Mouse (Mus musculus) liver, embryonic 13.5 days (tissue): ENCODE measurements at regions not wholly inside any gene's neighbourhood (a gene's known extent, or its start where the extent isn't known, plus 50 kb on each side); places are given as distances from the start of the nearest gene placed in this dataset.

Experiments used
- ATAC-seq: fragments of 200-750 bp; cut with Nextera tagmentation; 2 replicates; pipeline ENCODE4 v1.8.0; 2017; ENCODE audit warnings: low read depth, mild to moderate bottlenecking, moderate number of reproducible peaks, moderate library complexity
- DNase-seq: peaks from one replicate; pipeline ENCODE4 v3.0.0; 2022
- H3K27ac ChIP-seq: fragments of 300-500 bp; sonication (generic); 2 replicates; pipeline ENCODE4 v1.5.1; 2015; ENCODE audit warnings: moderate library complexity, mild to moderate bottlenecking, inconsistent platforms
- H3K27me3 ChIP-seq: fragments of 300-500 bp; sonication (generic); 2 replicates; pipeline ENCODE4 v1.6.1; 2015; ENCODE audit warnings: mild to moderate bottlenecking, inconsistent platforms
- H3K36me3 ChIP-seq: fragments of 300-500 bp; sonication (generic); 2 replicates; pipeline ENCODE4 v1.6.1; 2015; ENCODE audit warnings: mild to moderate bottlenecking, inconsistent platforms
- H3K4me1 ChIP-seq: fragments of 300-500 bp; sonication (generic); replicated peaks from 2 replicates; pipeline ENCODE4 v1.6.1; 2015; ENCODE audit warnings: inconsistent platforms
- H3K4me2 ChIP-seq: fragments of 300-500 bp; sonication (generic); 2 replicates; pipeline ENCODE4 v1.6.1; 2015; ENCODE audit warnings: inconsistent platforms, mild to moderate bottlenecking, moderate library complexity
- H3K4me3 ChIP-seq: fragments of 300-500 bp; sonication (generic); replicated peaks from 2 replicates; pipeline ENCODE4 v1.5.1; 2015; ENCODE audit warnings: mild to moderate bottlenecking, inconsistent platforms
- H3K9ac ChIP-seq: fragments of 300-500 bp; sonication (generic); 2 replicates; pipeline ENCODE4 v1.6.1; 2015; ENCODE audit warnings: mild to moderate bottlenecking, inconsistent platforms
- H3K9me3 ChIP-seq: fragments of 300-500 bp; sonication (generic); replicated peaks from 2 replicates; pipeline ENCODE4 v1.6.1; 2016; ENCODE audit warnings: inconsistent platforms
- WGBS: fragments of 180-500 bp; shearing (Covaris S2); methylation state at CpG from one replicate; pipeline ENCODE4 v1.1.7; 2015; ENCODE audit not compliant: insufficient replicate concordance; 5-methylcytosine and 5-hydroxymethylcytosine counted together

GRCm38 (mm10) chr3:149090103-149090502, 99.7 kb upstream of the Adgrl2 start:
- H3K4me1 ChIP-seq: peaks cover 14% of the 10 kb centered on the region
- H3K4me2 ChIP-seq: no peak overlapping the region
- H3K4me3 ChIP-seq: no peak overlapping the region
- no peak overlapping the region for H3K9ac ChIP-seq
- H3K27ac ChIP-seq: no peak overlapping the region
- ATAC-seq: no peak
- WGBS: 78% methylated on average over 5 of the region's 5 CpGs
- no peaks in the 10 kb centered on the region for H3K9me3 ChIP-seq
- DNase-seq: no peak
- no peaks in the 10 kb centered on the region for H3K27me3 ChIP-seq
- H3K36me3 ChIP-seq: no peaks in the 10 kb centered on the region

GRCm38 (mm10) chr3:149088621-149089128, 98.3 kb upstream of the Adgrl2 start:
- H3K27ac ChIP-seq: no peak overlapping the region
- H3K4me2 ChIP-seq: peak overlapping the region; percentile 56
- H3K4me3 ChIP-seq: peak overlapping the region; percentile 28
- H3K27me3 ChIP-seq: no peaks in the 10 kb centered on the region
- ATAC-seq: peak; percentile 53
- peak overlapping the region; percentile 27 for H3K9ac ChIP-seq
- 3% methylated on average over 16 of the region's 16 CpGs for WGBS
- H3K36me3 ChIP-seq: no peaks in the 10 kb centered on the region
- H3K9me3 ChIP-seq: no peaks in the 10 kb centered on the region
- no peak for DNase-seq
- H3K4me1 ChIP-seq: peaks cover 19% of the 10 kb centered on the region

GRCm38 (mm10) chr3:149087488-149087887, 97.1 kb upstream of the Adgrl2 start:
- H3K27ac ChIP-seq: no peak overlapping the region
- no peak for DNase-seq
- WGBS: 65% methylated on average over 8 of the region's 8 CpGs
- H3K4me2 ChIP-seq: no peak overlapping the region
- H3K27me3 ChIP-seq: no peaks in the 10 kb centered on the region
- H3K4me1 ChIP-seq: peaks cover 19% of the 10 kb centered on the region
- H3K4me3 ChIP-seq: no peak overlapping the region
- H3K9me3 ChIP-seq: no peaks in the 10 kb centered on the region
- H3K9ac ChIP-seq: no peak overlapping the region
- peak; percentile 28 for ATAC-seq
- no peaks in the 10 kb centered on the region for H3K36me3 ChIP-seq

GRCm38 (mm10) chr3:149086704-149087103, 96.3 kb upstream of the Adgrl2 start:
- Histone ChIP-seq H3K36me3 (no peaks in the 10 kb centered on the region), H3K4me1 (peaks cover 19% of the 10 kb centered on the region), H3K4me2 (no peak overlapping the region), H3K9me3 (no peaks in the 10 kb centered on the region), H3K9ac (no peak overlapping the region), H3K4me3 (no peak overlapping the region), H3K27ac (no peak overlapping the region), H3K27me3 (no peaks in the 10 kb centered on the region)
- DNase-seq: no peak
- WGBS: 54% methylated on average over 5 of the region's 5 CpGs
- ATAC-seq: no peak

- Histone ChIP-seq H3K4me2 (no peak overlapping the region), H3K27me3 (no peaks in the 10 kb centered on the region), H3K27ac (no peak overlapping the region), H3K4me1 (peaks cover 19% of the 10 kb centered on the region), H3K9me3 (no peaks in the 10 kb centered on the region), H3K9ac (no peak overlapping the region), H3K4me3 (no peak overlapping the region), H3K36me3 (no peaks in the 10 kb centered on the region)
- no peak for DNase-seq
- 49% methylated on average over 3 of the region's 3 CpGs for WGBS
- ATAC-seq: no peak
These were observed 95.7 kb upstream of the Adgrl2 start for GRCm38 (mm10) chr3:149086086-149086485.

GRCm38 (mm10) chr3:149084861-149085598, 94.7 kb upstream of the Adgrl2 start:
- H3K9ac ChIP-seq: no peak overlapping the region
- no peak for ATAC-seq
- H3K27ac ChIP-seq: no peak overlapping the region; the same call in 1 of the 2 replicates
- no peak for DNase-seq
- no peak overlapping the region for H3K4me2 ChIP-seq
- no peak overlapping the region for H3K4me3 ChIP-seq
- H3K4me1 ChIP-seq: peaks cover 19% of the 10 kb centered on the region
- 52% methylated on average over 10 of the region's 10 CpGs for WGBS
- no peaks in the 10 kb centered on the region for H3K27me3 ChIP-seq
- H3K9me3 ChIP-seq: no peaks in the 10 kb centered on the region
- H3K36me3 ChIP-seq: no peaks in the 10 kb centered on the region

- H3K27me3 ChIP-seq: no peaks in the 10 kb centered on the region
- H3K4me2 ChIP-seq: peak overlapping the region; percentile 25; the same call in 1 of the 2 replicates
- H3K4me3 ChIP-seq: no peak overlapping the region
- H3K4me1 ChIP-seq: peaks cover 13% of the 10 kb centered on the region
- H3K36me3 ChIP-seq: no peaks in the 10 kb centered on the region
- no peaks in the 10 kb centered on the region for H3K9me3 ChIP-seq
- WGBS: 29% methylated on average over 11 of the region's 11 CpGs
- no peak overlapping the region for H3K27ac ChIP-seq
- DNase-seq (no peak), ATAC-seq (peak; percentile 35; the same call in 1 of the 2 replicates)
- no peak overlapping the region for H3K9ac ChIP-seq
These were observed 93.0 kb upstream of the Adgrl2 start for GRCm38 (mm10) chr3:149083391-149083790.

GRCm38 (mm10) chr3:149078881-149079280, 88.5 kb upstream of the Adgrl2 start:
- no peak for ATAC-seq
- Histone ChIP-seq H3K4me3 (no peak overlapping the region), H3K4me1 (no peaks in the 10 kb centered on the region), H3K9ac (no peak overlapping the region), H3K27ac (no peak overlapping the region), H3K27me3 (no peaks in the 10 kb centered on the region), H3K4me2 (no peak overlapping the region), H3K9me3 (no peaks in the 10 kb centered on the region), H3K36me3 (no peaks in the 10 kb centered on the region)
- 49% methylated on average over 4 of the region's 4 CpGs for WGBS
- DNase-seq: no peak

GRCm38 (mm10) chr3:149076928-149077551, 86.7 kb upstream of the Adgrl2 start:
- Histone ChIP-seq H3K36me3 (no peaks in the 10 kb centered on the region), H3K4me3 (no peak overlapping the region), H3K4me1 (no peaks in the 10 kb centered on the region), H3K9me3 (no peaks in the 10 kb centered on the region), H3K27me3 (no peaks in the 10 kb centered on the region), H3K27ac (no peak overlapping the region), H3K4me2 (no peak overlapping the region), H3K9ac (no peak overlapping the region)
- no peak for ATAC-seq
- no peak for DNase-seq
- WGBS: 60% methylated on average over 21 of the region's 21 CpGs

- WGBS: 78% methylated on average over 5 of the region's 5 CpGs
- no peaks in the 10 kb centered on the region for H3K36me3 ChIP-seq
- no peak overlapping the region for H3K27ac ChIP-seq
- H3K4me3 ChIP-seq: no peak overlapping the region
- DNase-seq: no peak
- no peaks in the 10 kb centered on the region for H3K27me3 ChIP-seq
- H3K9me3 ChIP-seq: no peaks in the 10 kb centered on the region
- H3K4me1 ChIP-seq: no peaks in the 10 kb centered on the region
- no peak for ATAC-seq
- H3K9ac ChIP-seq: no peak overlapping the region
- H3K4me2 ChIP-seq: no peak overlapping the region
These were observed 85.1 kb upstream of the Adgrl2 start for GRCm38 (mm10) chr3:149075488-149075851.

- no peak for ATAC-seq
- Histone ChIP-seq H3K4me3 (no peak overlapping the region), H3K27me3 (no peaks in the 10 kb centered on the region), H3K4me1 (no peaks in the 10 kb centered on the region), H3K27ac (no peak overlapping the region), H3K9me3 (no peaks in the 10 kb centered on the region), H3K9ac (no peak overlapping the region), H3K4me2 (no peak overlapping the region), H3K36me3 (no peaks in the 10 kb centered on the region)
- 77% methylated on average over 27 of the region's 27 CpGs for whole genome bisulfite sequencing
- no peak for DNase-seq
These were observed 84.5 kb upstream of the Adgrl2 start for GRCm38 (mm10) chr3:149074658-149075487.
